Mouse (Mus musculus): ENCODE results near the gene Tmem253. TPM values are rescaled to one million over a fixed set of nuclear protein-coding genes. Genes with fewer than 3 reads are reported as not detected.

Gene Tmem253
- polyA plus RNA-seq, 1 experiment from 2014 or later = 0.96 TPM

- peaks cover 87% of the 10 kb centered on the region for H3K4me1 ChIP-seq
- 17% methylated on average over 26 of the region's 26 CpGs for WGBS
Measured at GRCm38 (mm10) chr14:52009361-52009760, 6.1 kb upstream of the Tmem253 start.

GRCm38 (mm10) chr14:52009841-52010240 is 5.6 kb upstream of the Tmem253 start:
- Histone ChIP-seq H3K4me1 (peaks cover 82% of the 10 kb centered on the region), H3K27me3 (no peaks in the 10 kb centered on the region), H3K4me2 (peak overlapping the region; percentile 74), H3K36me3 (ENCODE audit: poor library complexity, severe bottlenecking) (peaks cover 43% of the 10 kb centered on the region), H3K4me3 (peak overlapping the region; percentile 42), H3K9ac (peak overlapping the region; percentile 67), H3K27ac (peak overlapping the region; percentile 99), H3K9me3 (replicated peaks) (no peaks in the 10 kb centered on the region)
- WGBS = 24% methylated on average over 6 of the region's 6 CpGs
- ATAC-seq = no peak

More at GRCm38 (mm10) chr14:52009361-52009760, 6.1 kb upstream of the Tmem253 start:
- no peaks in the 10 kb centered on the region for H3K9me3 ChIP-seq (replicated peaks)
- H3K36me3 ChIP-seq (ENCODE audit: poor library complexity, severe bottlenecking) = peaks cover 48% of the 10 kb centered on the region
- H3K27me3 ChIP-seq = no peaks in the 10 kb centered on the region
- peak overlapping the region; percentile 80 for H3K27ac ChIP-seq
- H3K4me2 ChIP-seq = peak overlapping the region; percentile 74
- peak overlapping the region; percentile 67 for H3K9ac ChIP-seq
- H3K4me3 ChIP-seq = peak overlapping the region; percentile 42
- no peak for ATAC-seq

- H3K9me3 ChIP-seq (replicated peaks) = no peaks in the 10 kb centered on the region
- H3K27ac ChIP-seq = peak overlapping the region; percentile 99
- peak overlapping the region; percentile 74 for H3K4me2 ChIP-seq
- peak overlapping the region; percentile 67 for H3K9ac ChIP-seq
- H3K36me3 ChIP-seq (ENCODE audit: poor library complexity, severe bottlenecking) = peaks cover 36% of the 10 kb centered on the region
- peak overlapping the region; percentile 42 for H3K4me3 ChIP-seq
- under 1% methylated on average over 9 of the region's 9 CpGs for WGBS
- H3K4me1 ChIP-seq = peaks cover 81% of the 10 kb centered on the region
- H3K27me3 ChIP-seq = no peaks in the 10 kb centered on the region
- peak; percentile 78 for ATAC-seq
Measured at GRCm38 (mm10) chr14:52010446-52011111, 4.9 kb upstream of the Tmem253 start.

GRCm38 (mm10) chr14:52011683-52012082 is 3.8 kb upstream of the Tmem253 start:
- peaks cover 81% of the 10 kb centered on the region for H3K4me1 ChIP-seq
- H3K36me3 ChIP-seq (ENCODE audit: poor library complexity, severe bottlenecking) = peaks cover 25% of the 10 kb centered on the region
- H3K4me3 ChIP-seq = peak overlapping the region; percentile 42
- whole genome bisulfite sequencing = 23% methylated on average over 1 of the region's 1 CpGs
- ATAC-seq = no peak
- peak overlapping the region; percentile 74 for H3K4me2 ChIP-seq
- no peaks in the 10 kb centered on the region for H3K27me3 ChIP-seq
- H3K9me3 ChIP-seq (replicated peaks) = no peaks in the 10 kb centered on the region
- H3K27ac ChIP-seq = peak overlapping the region; percentile 99
- H3K9ac ChIP-seq = peak overlapping the region; percentile 37; the same call in 1 of the 2 replicates

- no peak for ATAC-seq
- peak overlapping the region; percentile 65; the same call in 1 of the 2 replicates for H3K4me3 ChIP-seq
- WGBS = 44% methylated on average over 4 of the region's 4 CpGs
Measured at GRCm38 (mm10) chr14:52012085-52012484, 3.4 kb upstream of the Tmem253 start.

GRCm38 (mm10) chr14:52012553-52012952 is 2.9 kb upstream of the Tmem253 start:
- H3K9ac ChIP-seq = peak overlapping the region; percentile 93
- no peaks in the 10 kb centered on the region for H3K9me3 ChIP-seq (replicated peaks)
- ATAC-seq = no peak
- H3K36me3 ChIP-seq (ENCODE audit: poor library complexity, severe bottlenecking) = peaks cover 17% of the 10 kb centered on the region
- peak overlapping the region; percentile 99 for H3K27ac ChIP-seq
- WGBS = 30% methylated on average over 5 of the region's 5 CpGs
- no peaks in the 10 kb centered on the region for H3K27me3 ChIP-seq
- peak overlapping the region; percentile 65 for H3K4me3 ChIP-seq
- peak overlapping the region; percentile 74 for H3K4me2 ChIP-seq
- peaks cover 79% of the 10 kb centered on the region for H3K4me1 ChIP-seq

More at GRCm38 (mm10) chr14:52012085-52012484, 3.4 kb upstream of the Tmem253 start:
- Histone ChIP-seq H3K27ac (peak overlapping the region; percentile 99), H3K9ac (peak overlapping the region; percentile 93), H3K36me3 (ENCODE audit: poor library complexity, severe bottlenecking) (peaks cover 21% of the 10 kb centered on the region), H3K9me3 (replicated peaks) (no peaks in the 10 kb centered on the region), H3K4me2 (peak overlapping the region; percentile 74), H3K4me1 (peaks cover 82% of the 10 kb centered on the region), H3K27me3 (no peaks in the 10 kb centered on the region)

GRCm38 (mm10) chr14:52013021-52013610 is 2.3 kb upstream of the Tmem253 start:
- no peak for ATAC-seq

GRCm38 (mm10) chr14:52013771-52014219 is 1.7 kb upstream of the Tmem253 start:
- 0% methylated on average over 6 of the region's 24 CpGs for WGBS
- peaks cover 8% of the 10 kb centered on the region for H3K36me3 ChIP-seq (ENCODE audit: poor library complexity, severe bottlenecking)
- peak overlapping the region; percentile 65 for H3K4me3 ChIP-seq
- ATAC-seq = 0 out of 2 replicates have a peak, but pooled peaks have one; percentile 4
- H3K9ac ChIP-seq = peak overlapping the region; percentile 93
- peaks cover 76% of the 10 kb centered on the region for H3K4me1 ChIP-seq
- H3K27ac ChIP-seq = peak overlapping the region; percentile 99
- H3K27me3 ChIP-seq = no peaks in the 10 kb centered on the region
- H3K4me2 ChIP-seq = peak overlapping the region; percentile 74
- no peaks in the 10 kb centered on the region for H3K9me3 ChIP-seq (replicated peaks)

More at GRCm38 (mm10) chr14:52013021-52013610, 2.3 kb upstream of the Tmem253 start:
- Histone ChIP-seq H3K4me1 (peaks cover 76% of the 10 kb centered on the region), H3K27ac (peak overlapping the region; percentile 99), H3K36me3 (ENCODE audit: poor library complexity, severe bottlenecking) (peaks cover 15% of the 10 kb centered on the region), H3K9me3 (replicated peaks) (no peaks in the 10 kb centered on the region), H3K4me3 (peak overlapping the region; percentile 65), H3K4me2 (peak overlapping the region; percentile 74), H3K27me3 (no peaks in the 10 kb centered on the region), H3K9ac (peak overlapping the region; percentile 93)
- 4% methylated on average over 8 of the region's 8 CpGs for WGBS

GRCm38 (mm10) chr14:52014271-52014760 is 1.1 kb upstream of the Tmem253 start:
- Histone ChIP-seq H3K9ac (peak overlapping the region; percentile 93), H3K27me3 (no peaks in the 10 kb centered on the region), H3K4me1 (peaks cover 76% of the 10 kb centered on the region), H3K36me3 (ENCODE audit: poor library complexity, severe bottlenecking) (peaks cover 3% of the 10 kb centered on the region), H3K4me3 (peak overlapping the region; percentile 65), H3K9me3 (replicated peaks) (no peaks in the 10 kb centered on the region), H3K27ac (peak overlapping the region; percentile 99), H3K4me2 (peak overlapping the region; percentile 74)
- WGBS = no CpG with 5 or more reads among the region's 80 CpGs
- 0 out of 2 replicates have a peak, but pooled peaks have one; percentile 0 for ATAC-seq

- Histone ChIP-seq H3K9ac (peak overlapping the region; percentile 93), H3K9me3 (replicated peaks) (no peaks in the 10 kb centered on the region), H3K4me2 (peak overlapping the region; percentile 74), H3K27me3 (no peaks in the 10 kb centered on the region), H3K36me3 (ENCODE audit: poor library complexity, severe bottlenecking) (no peaks in the 10 kb centered on the region), H3K27ac (peak overlapping the region; percentile 99), H3K4me3 (peak overlapping the region; percentile 65), H3K4me1 (peaks cover 70% of the 10 kb centered on the region)
- under 1% methylated on average over 19 of the region's 28 CpGs for WGBS
- ATAC-seq = 0 out of 2 replicates have a peak, but pooled peaks have one; percentile 10
Measured at GRCm38 (mm10) chr14:52014761-52015311, 622 bp upstream of the Tmem253 start.

GRCm38 (mm10) chr14:52016625-52017405 is 1.4 kb downstream of the Tmem253 start:
- peak overlapping the region; percentile 8 for H3K9ac ChIP-seq

More at GRCm38 (mm10) chr14:52016625-52017405, 1.4 kb downstream of the Tmem253 start:
- no peaks in the 10 kb centered on the region for H3K36me3 ChIP-seq (ENCODE audit: poor library complexity, severe bottlenecking)
- H3K27ac ChIP-seq = no peak overlapping the region
- WGBS = 70% methylated on average over 13 of the region's 13 CpGs
- no peak overlapping the region for H3K4me3 ChIP-seq
- no peaks in the 10 kb centered on the region for H3K27me3 ChIP-seq
- no peak overlapping the region for H3K4me2 ChIP-seq
- H3K4me1 ChIP-seq = peaks cover 66% of the 10 kb centered on the region
- H3K9me3 ChIP-seq (replicated peaks) = no peaks in the 10 kb centered on the region
- ATAC-seq = no peak
